Mouse (Mus musculus): Measurements from ENCODE around the gene Cass4. TPM values are rescaled to one million over a fixed set of nuclear protein-coding genes. Genes with fewer than 3 reads are reported as not detected.

The Cass4 gene
- total RNA-seq, 2 experiments from 2014 or later: 0.55 to 0.78 TPM

- DNase-seq (ENCODE audit: low spot score in 2 of 2): no peak
- intact Hi-C loops (cut with DNase I): no loop called here
Observed at GRCm38 (mm10) chr2:172381341-172381740, 12.3 kb upstream of the Cass4 start.

GRCm38 (mm10) chr2:172381898-172382297 lies 11.7 kb upstream of the Cass4 start:
- DNase-seq (ENCODE audit: low spot score in 2 of 2): no peak
- intact Hi-C loops (cut with DNase I): no loop called here

- intact Hi-C loops (cut with DNase I): no loop called here
- no peak for DNase-seq (ENCODE audit: low spot score in 2 of 2)
Observed at GRCm38 (mm10) chr2:172384715-172385114, 8.9 kb upstream of the Cass4 start.

GRCm38 (mm10) chr2:172390341-172390740 lies 3.3 kb upstream of the Cass4 start:
- intact Hi-C loops (cut with DNase I): loop anchor here (5.0 kb wide), 1 partner anchor 52 kb away; the partner anchor contains the start of gene Rtf2
- DNase-seq (ENCODE audit: low spot score in 2 of 2): no peak

GRCm38 (mm10) chr2:172392041-172392521 lies 1.5 kb upstream of the Cass4 start:
- DNase-seq (ENCODE audit: low spot score in 2 of 2): peak; percentile 55 to 92
- intact Hi-C loops (cut with DNase I): loop anchor here (5.0 kb wide), 1 partner anchor 50 kb away; the partner anchor contains the start of gene Rtf2

GRCm38 (mm10) chr2:172394052-172394392 lies 428 bp downstream of the Cass4 start:
- intact Hi-C loops (cut with DNase I): loop anchor here (5.0 kb wide), 1 partner anchor 48 kb away; the partner anchor contains the start of gene Rtf2
- no peak for DNase-seq (ENCODE audit: low spot score in 2 of 2)

- no peak for DNase-seq (ENCODE audit: low spot score in 2 of 2)
- intact Hi-C loops (cut with DNase I): loop anchor here (5.0 kb wide), 1 partner anchor 48 kb away; the partner anchor contains the start of gene Rtf2
Observed at GRCm38 (mm10) chr2:172394671-172395070, 1.1 kb downstream of the Cass4 start.

- intact Hi-C loops (cut with DNase I): no loop called here
- DNase-seq (ENCODE audit: low spot score in 2 of 2): no peak
Observed at GRCm38 (mm10) chr2:172395961-172396360, 2.4 kb downstream of the Cass4 start.

- DNase-seq (ENCODE audit: low spot score in 2 of 2): no peak
- intact Hi-C loops (cut with DNase I): no loop called here
Observed at GRCm38 (mm10) chr2:172399901-172400300, 6.3 kb downstream of the Cass4 start.

GRCm38 (mm10) chr2:172401116-172401825 lies 7.7 kb downstream of the Cass4 start:
- peak in 1 of 2 experiments; percentile 33 for DNase-seq (ENCODE audit: low spot score in 2 of 2)

GRCm38 (mm10) chr2:172404239-172404638 lies 10.6 kb downstream of the Cass4 start:
- intact Hi-C loops (cut with DNase I): no loop called here
- DNase-seq (ENCODE audit: low spot score in 2 of 2): no peak

More at GRCm38 (mm10) chr2:172401116-172401825, 7.7 kb downstream of the Cass4 start:
- intact Hi-C loops (cut with DNase I): no loop called here

GRCm38 (mm10) chr2:172405011-172405410 lies 11.4 kb downstream of the Cass4 start:
- DNase-seq (ENCODE audit: low spot score in 2 of 2): no peak
- intact Hi-C loops (cut with DNase I): no loop called here

GRCm38 (mm10) chr2:172406173-172406572 lies 12.6 kb downstream of the Cass4 start:
- intact Hi-C loops (cut with DNase I): no loop called here
- DNase-seq (ENCODE audit: low spot score in 2 of 2): no peak

GRCm38 (mm10) chr2:172407499-172407898 lies 13.9 kb downstream of the Cass4 start:
- no peak for DNase-seq (ENCODE audit: low spot score in 2 of 2)
- intact Hi-C loops (cut with DNase I): no loop called here

- DNase-seq (ENCODE audit: low spot score in 2 of 2): no peak
- intact Hi-C loops (cut with DNase I): no loop called here
Observed at GRCm38 (mm10) chr2:172410686-172411085, 17.1 kb downstream of the Cass4 start.

GRCm38 (mm10) chr2:172411091-172411490 lies 17.5 kb downstream of the Cass4 start:
- peak in 1 of 2 experiments; percentile 52 for DNase-seq (ENCODE audit: low spot score in 2 of 2)
- intact Hi-C loops (cut with DNase I): no loop called here

GRCm38 (mm10) chr2:172412454-172412853 lies 18.9 kb downstream of the Cass4 start:
- intact Hi-C loops (cut with DNase I): no loop called here

GRCm38 (mm10) chr2:172413273-172413672 lies 19.7 kb downstream of the Cass4 start:
- intact Hi-C loops (cut with DNase I): no loop called here
- no peak for DNase-seq (ENCODE audit: low spot score in 2 of 2)

More at GRCm38 (mm10) chr2:172412454-172412853, 18.9 kb downstream of the Cass4 start:
- DNase-seq (ENCODE audit: low spot score in 2 of 2): no peak

GRCm38 (mm10) chr2:172413894-172414293 lies 20.3 kb downstream of the Cass4 start:
- DNase-seq (ENCODE audit: low spot score in 2 of 2): no peak
- intact Hi-C loops (cut with DNase I): no loop called here

GRCm38 (mm10) chr2:172416218-172416617 lies 22.6 kb downstream of the Cass4 start:
- DNase-seq (ENCODE audit: low spot score in 2 of 2): no peak
- intact Hi-C loops (cut with DNase I): no loop called here

GRCm38 (mm10) chr2:172416876-172417275 lies 23.3 kb downstream of the Cass4 start:
- intact Hi-C loops (cut with DNase I): no loop called here

More at GRCm38 (mm10) chr2:172416876-172417275, 23.3 kb downstream of the Cass4 start:
- no peak for DNase-seq (ENCODE audit: low spot score in 2 of 2)

All from left cerebral cortex, postnatal 25 days (tissue).